Mouse (Mus musculus) olfactory bulb, adult 2 months (tissue): ENCODE results near the gene Cfl1.

Source experiments
- CTCF ChIP-seq: fragments of 200-500 bp; IDR thresholded peaks from 2 replicates; pipeline ENCODE4 v1.5.1; 2012; ENCODE audit warnings: low read depth, mild to moderate bottlenecking, low read length, moderate library complexity; ENCODE audit not compliant: insufficient read depth
- POLR2A ChIP-seq: fragments of 200-500 bp; IDR thresholded peaks from 2 replicates; pipeline ENCODE4 v1.6.1; 2012; ENCODE audit warnings: mild to moderate bottlenecking, low read depth, low read length, moderate library complexity; ENCODE audit not compliant: insufficient read depth

- TF ChIP-seq CTCF (no peak), POLR2A (no peak)
These were observed 42.5 kb upstream of the Cfl1 start, which contains the start of gene Fosl1 for GRCm38 (mm10) chr19:5447515-5448353.
